Mouse (Mus musculus) cortical plate, adult 2 months (tissue): Measurements from ENCODE around the gene Ranbp3.

Experiments
- CTCF ChIP-seq: fragments of 200-500 bp; IDR thresholded peaks from 2 replicates; pipeline ENCODE4 v1.5.1; 2011; ENCODE audit warnings: mild to moderate bottlenecking, control low read depth, low read length; ENCODE audit not compliant: insufficient read depth; ENCODE audit errors: extremely low read depth
- POLR2A ChIP-seq: fragments of 200-500 bp; IDR thresholded peaks from 2 replicates; pipeline ENCODE4 v1.6.1; 2011; ENCODE audit warnings: mild to moderate bottlenecking, low read length, control low read depth; ENCODE audit not compliant: insufficient read depth; ENCODE audit errors: extremely low read depth

GRCm38 (mm10) chr17:56673647-56674416 is 738 bp downstream of the Ranbp3 start:
- TF ChIP-seq CTCF: no peak
- no peak for TF ChIP-seq POLR2A
